Mouse (Mus musculus): ENCODE results near the gene Xrcc5. TPM values are rescaled to one million over a fixed set of nuclear protein-coding genes. Genes with fewer than 3 reads are reported as not detected.

The Xrcc5 gene
- polyA plus RNA-seq, 1 experiment from 2014 or later: 72.0 TPM

DNA sequence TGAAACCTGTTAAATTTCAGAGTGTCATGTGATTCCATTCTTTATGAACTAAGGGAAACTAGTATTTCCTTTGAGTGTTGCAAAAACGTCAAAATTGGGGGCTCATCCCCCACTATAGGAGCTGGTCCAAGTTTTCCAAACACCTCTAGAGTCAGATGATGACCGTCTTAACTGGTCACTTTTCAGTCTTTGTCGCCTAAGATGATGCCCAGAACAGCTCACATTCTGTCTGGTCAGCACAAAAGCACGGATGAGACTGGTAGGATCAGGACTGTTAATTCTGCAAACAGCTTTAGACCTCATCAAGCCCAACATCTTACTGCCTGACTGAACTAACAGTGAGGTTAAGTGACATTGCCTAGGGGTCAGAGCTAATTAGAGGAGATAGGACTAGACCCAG, 1.7 kb downstream of the Xrcc5 start:
- Histone ChIP-seq H3K4me1 (ENCODE audit: control insufficient read depth, insufficient read depth, low read length) (no peaks in the 10 kb centered on the region), H3K9me3 (ENCODE audit: control insufficient read depth, low read length) (no peaks in the 10 kb centered on the region), H3K27me3 (ENCODE audit: control insufficient read depth, insufficient read depth, low read length) (no peaks in the 10 kb centered on the region), H3K4me3 (ENCODE audit: low read length) (no peak overlapping the region), H3K36me3 (ENCODE audit: control insufficient read depth, insufficient read depth, low read length) (peaks cover 22% of the 10 kb centered on the region), H3K27ac (ENCODE audit: low read depth, low read length) (no peak overlapping the region), H3K4me2 (replicated peaks; ENCODE audit: low read depth, low read length) (no peak overlapping the region; the same call in 1 of the 2 replicates), H3K9ac (ENCODE audit: low read depth, low read length) (no peak overlapping the region; the same call in 1 of the 2 replicates)
- no peak for ATAC-seq (ENCODE audit: low FRiP score, low TSS enrichment)
- WGBS: 37% methylated on average over 4 of the region's 4 CpGs

DNA sequence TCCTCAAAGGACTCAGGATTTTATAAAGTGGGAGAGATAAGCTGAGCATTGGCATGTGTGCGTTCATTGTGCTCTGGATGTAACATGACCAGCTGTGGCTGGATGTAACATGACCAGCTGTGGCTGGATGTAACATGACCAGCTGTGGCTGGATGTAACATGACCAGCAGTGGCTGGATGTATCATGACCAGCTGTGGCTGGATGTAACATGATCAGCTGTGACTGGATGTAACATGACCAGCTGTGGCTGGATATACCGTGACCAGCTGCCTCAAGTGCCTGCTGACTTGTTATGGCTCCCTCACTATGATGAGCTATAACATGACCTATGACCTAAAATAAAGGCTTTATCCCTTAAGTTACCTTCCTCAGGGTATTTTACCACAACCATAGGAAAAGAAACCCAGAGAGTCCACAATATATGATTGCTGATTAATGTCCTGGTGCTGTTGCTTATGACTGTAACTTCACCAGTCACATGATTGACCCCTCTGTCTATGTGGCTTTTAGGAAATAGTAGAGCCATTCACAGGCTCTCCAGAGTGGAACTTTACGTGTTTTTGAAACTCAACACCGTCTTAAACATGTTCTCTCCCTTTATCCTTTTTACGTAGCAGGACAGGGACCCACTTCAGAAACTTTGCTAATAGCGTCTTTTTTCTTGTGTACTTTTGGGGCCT, 2.7 kb downstream of the Xrcc5 start:
- no peak for ATAC-seq (ENCODE audit: low FRiP score, low TSS enrichment)
- WGBS: 45% methylated on average over 6 of the region's 6 CpGs
- H3K27ac ChIP-seq (ENCODE audit: low read depth, low read length): peak overlapping the region; percentile 34; the same call in 1 of the 2 replicates
- H3K9me3 ChIP-seq (ENCODE audit: control insufficient read depth, low read length): no peaks in the 10 kb centered on the region
- H3K4me2 ChIP-seq (replicated peaks; ENCODE audit: low read depth, low read length): no peak overlapping the region
- H3K4me1 ChIP-seq (ENCODE audit: control insufficient read depth, insufficient read depth, low read length): no peaks in the 10 kb centered on the region
- peaks cover 24% of the 10 kb centered on the region for H3K36me3 ChIP-seq (ENCODE audit: control insufficient read depth, insufficient read depth, low read length)
- H3K27me3 ChIP-seq (ENCODE audit: control insufficient read depth, insufficient read depth, low read length): no peaks in the 10 kb centered on the region
- H3K4me3 ChIP-seq (ENCODE audit: low read length): no peak overlapping the region
- H3K9ac ChIP-seq (ENCODE audit: low read depth, low read length): no peak overlapping the region

DNA sequence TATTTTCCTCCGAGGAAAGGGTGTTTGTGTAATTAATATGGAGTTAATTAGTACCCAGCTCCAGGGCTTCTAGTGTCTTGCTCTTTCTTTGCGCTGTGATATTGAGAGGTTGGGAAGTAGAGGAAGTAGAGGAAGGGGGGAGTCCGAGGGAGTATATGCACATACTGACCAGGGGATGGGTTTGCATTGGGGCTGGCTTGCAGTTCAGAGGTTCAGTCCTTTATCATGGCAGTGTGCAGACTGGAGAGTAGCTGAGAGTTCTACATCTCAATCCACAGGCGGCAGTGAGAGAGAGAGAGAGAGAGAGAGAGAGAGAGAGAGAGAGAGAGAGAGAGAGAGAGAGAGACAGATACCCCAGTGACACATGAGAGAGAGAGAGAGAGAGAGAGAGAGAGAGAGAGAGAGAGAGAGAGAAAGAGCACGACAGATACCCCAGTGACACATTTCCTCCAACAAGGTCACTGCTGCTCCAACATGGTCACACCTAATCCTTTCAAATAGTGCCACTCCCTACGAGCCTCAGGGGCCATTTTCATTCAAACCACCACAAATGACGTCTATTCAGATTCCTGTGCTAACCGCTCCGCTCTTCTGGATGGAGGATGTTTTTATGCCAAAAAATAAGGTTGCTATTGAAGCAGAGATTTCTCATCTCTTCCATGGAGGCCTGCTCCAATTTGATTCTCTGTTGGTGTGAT, 5.6 kb downstream of the Xrcc5 start:
- H3K36me3 ChIP-seq (ENCODE audit: control insufficient read depth, insufficient read depth, low read length): peaks cover 45% of the 10 kb centered on the region
- 88% methylated on average over 9 of the region's 9 CpGs for WGBS

DNA sequence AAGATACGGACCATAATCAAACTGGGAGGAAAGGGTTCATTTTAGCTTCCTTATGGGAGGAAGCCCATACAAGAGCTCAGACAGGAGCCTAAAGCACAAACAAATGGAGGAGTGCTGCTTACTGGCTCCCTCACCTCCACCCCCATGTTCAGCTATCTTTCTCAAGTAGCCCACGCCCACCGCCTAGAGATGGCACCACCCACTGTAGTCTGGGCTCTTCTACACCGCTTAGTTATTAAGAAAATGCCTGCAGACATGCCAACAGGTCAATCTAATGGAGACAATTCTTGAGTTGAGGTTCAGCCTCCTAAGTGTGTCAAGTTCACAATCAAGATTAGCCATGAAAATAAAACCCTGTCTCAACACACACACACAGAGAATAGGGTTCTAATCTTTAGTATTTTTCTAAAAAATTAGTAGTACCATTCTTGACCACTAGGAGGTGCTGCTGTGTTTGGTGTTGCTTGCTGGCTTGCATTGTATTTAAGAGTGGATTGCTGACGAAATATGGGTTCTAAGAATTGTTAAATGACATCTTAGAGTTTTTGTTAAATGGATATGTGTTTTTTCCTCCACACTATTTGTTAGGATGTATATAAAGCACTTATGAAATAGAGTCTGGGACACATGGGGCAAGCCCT, 6.3 kb downstream of the Xrcc5 start:
- Histone ChIP-seq H3K9me3 (ENCODE audit: control insufficient read depth, low read length) (no peaks in the 10 kb centered on the region), H3K36me3 (ENCODE audit: control insufficient read depth, insufficient read depth, low read length) (peaks cover 47% of the 10 kb centered on the region), H3K27me3 (ENCODE audit: control insufficient read depth, insufficient read depth, low read length) (no peaks in the 10 kb centered on the region), H3K27ac (ENCODE audit: low read depth, low read length) (no peak overlapping the region), H3K4me3 (ENCODE audit: low read length) (no peak overlapping the region), H3K9ac (ENCODE audit: low read depth, low read length) (no peak overlapping the region), H3K4me2 (replicated peaks; ENCODE audit: low read depth, low read length) (no peak overlapping the region), H3K4me1 (ENCODE audit: control insufficient read depth, insufficient read depth, low read length) (no peaks in the 10 kb centered on the region)
- ATAC-seq (ENCODE audit: low FRiP score, low TSS enrichment): no peak
- WGBS: 82% methylated on average over 5 of the region's 5 CpGs

More for the DNA sequence above, 5.6 kb downstream of the Xrcc5 start:
- no peak overlapping the region for H3K4me2 ChIP-seq (replicated peaks; ENCODE audit: low read depth, low read length)
- no peak overlapping the region for H3K4me3 ChIP-seq (ENCODE audit: low read length)
- no peaks in the 10 kb centered on the region for H3K27me3 ChIP-seq (ENCODE audit: control insufficient read depth, insufficient read depth, low read length)
- no peaks in the 10 kb centered on the region for H3K4me1 ChIP-seq (ENCODE audit: control insufficient read depth, insufficient read depth, low read length)
- no peak overlapping the region for H3K27ac ChIP-seq (ENCODE audit: low read depth, low read length)
- no peaks in the 10 kb centered on the region for H3K9me3 ChIP-seq (ENCODE audit: control insufficient read depth, low read length)
- no peak overlapping the region for H3K9ac ChIP-seq (ENCODE audit: low read depth, low read length)
- no peak for ATAC-seq (ENCODE audit: low FRiP score, low TSS enrichment)

DNA sequence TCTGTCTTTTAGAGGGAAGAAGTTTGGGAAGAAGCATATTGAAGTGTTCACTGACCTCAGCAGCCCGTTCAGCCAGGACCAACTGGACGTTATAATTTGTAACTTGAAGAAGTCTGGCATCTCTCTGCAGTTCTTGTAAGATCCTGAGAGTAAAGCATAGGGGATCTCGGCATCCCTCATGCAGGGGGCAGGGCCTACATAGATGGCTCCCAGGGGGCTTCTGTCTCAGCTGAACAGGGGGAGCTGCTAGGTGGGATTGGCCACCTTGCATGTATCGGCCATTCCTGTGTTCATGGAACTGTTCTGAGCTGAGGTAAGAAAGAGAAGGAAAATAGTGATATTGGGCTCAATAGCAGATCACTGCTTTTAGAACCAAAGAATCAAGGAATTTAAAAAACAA, 8.2 kb downstream of the Xrcc5 start:
- no peak overlapping the region for H3K4me3 ChIP-seq (ENCODE audit: low read length)
- H3K9me3 ChIP-seq (ENCODE audit: control insufficient read depth, low read length): no peaks in the 10 kb centered on the region
- no peak overlapping the region for H3K27ac ChIP-seq (ENCODE audit: low read depth, low read length)
- no peaks in the 10 kb centered on the region for H3K4me1 ChIP-seq (ENCODE audit: control insufficient read depth, insufficient read depth, low read length)
- peaks cover 66% of the 10 kb centered on the region for H3K36me3 ChIP-seq (ENCODE audit: control insufficient read depth, insufficient read depth, low read length)
- WGBS: 86% methylated on average over 4 of the region's 4 CpGs
- H3K27me3 ChIP-seq (ENCODE audit: control insufficient read depth, insufficient read depth, low read length): no peaks in the 10 kb centered on the region
- H3K9ac ChIP-seq (ENCODE audit: low read depth, low read length): no peak overlapping the region
- ATAC-seq (ENCODE audit: low FRiP score, low TSS enrichment): no peak
- H3K4me2 ChIP-seq (replicated peaks; ENCODE audit: low read depth, low read length): no peak overlapping the region

DNA sequence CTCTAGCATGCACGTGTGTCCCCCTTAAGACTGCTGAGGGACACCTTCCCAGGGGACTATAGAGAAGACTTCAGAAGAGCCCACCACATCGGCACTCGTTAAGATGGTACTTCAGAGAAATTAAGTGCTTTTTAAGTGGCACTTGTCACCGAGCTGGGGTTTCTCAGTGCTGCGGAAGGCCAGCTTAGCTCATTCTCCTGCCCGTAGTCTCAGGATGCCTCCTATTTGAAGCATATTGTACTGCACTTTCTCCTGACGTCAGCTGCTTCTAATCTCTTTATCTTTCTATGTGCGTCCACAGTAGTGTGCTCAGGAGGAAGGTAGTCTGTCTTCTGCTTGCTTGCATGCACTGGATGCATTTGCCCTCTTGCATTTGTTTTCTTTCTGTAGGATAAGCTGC, 9.2 kb downstream of the Xrcc5 start:
- H3K27me3 ChIP-seq (ENCODE audit: control insufficient read depth, insufficient read depth, low read length): no peaks in the 10 kb centered on the region
- no peak for ATAC-seq (ENCODE audit: low FRiP score, low TSS enrichment)
- no peaks in the 10 kb centered on the region for H3K4me1 ChIP-seq (ENCODE audit: control insufficient read depth, insufficient read depth, low read length)
- H3K9ac ChIP-seq (ENCODE audit: low read depth, low read length): no peak overlapping the region
- peaks cover 71% of the 10 kb centered on the region for H3K36me3 ChIP-seq (ENCODE audit: control insufficient read depth, insufficient read depth, low read length)
- H3K4me2 ChIP-seq (replicated peaks; ENCODE audit: low read depth, low read length): no peak overlapping the region
- H3K4me3 ChIP-seq (ENCODE audit: low read length): no peak overlapping the region
- no peaks in the 10 kb centered on the region for H3K9me3 ChIP-seq (ENCODE audit: control insufficient read depth, low read length)
- no peak overlapping the region for H3K27ac ChIP-seq (ENCODE audit: low read depth, low read length)
- 69% methylated on average over 8 of the region's 8 CpGs for WGBS

DNA sequence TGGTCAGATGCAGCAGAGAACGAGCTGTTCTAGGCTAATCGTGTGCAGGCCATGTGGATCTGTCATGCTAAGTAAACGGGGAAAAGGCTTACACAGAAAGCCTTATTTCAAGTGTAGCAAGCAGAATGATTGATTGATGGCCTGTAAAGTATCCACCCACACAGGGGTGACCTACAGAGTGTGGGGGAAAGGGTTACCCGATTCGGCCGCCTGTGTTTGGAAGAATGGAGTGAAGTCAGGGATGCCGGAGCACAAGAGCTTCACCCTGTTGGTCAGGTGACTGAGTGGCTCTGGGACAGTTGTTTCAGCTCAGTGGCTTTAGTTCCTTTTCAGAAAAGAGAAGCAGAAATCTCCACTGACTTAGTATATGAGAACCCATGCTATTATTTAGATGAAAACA, 9.7 kb downstream of the Xrcc5 start:
- Histone ChIP-seq H3K4me3 (ENCODE audit: low read length) (no peak overlapping the region), H3K27ac (ENCODE audit: low read depth, low read length) (no peak overlapping the region), H3K9me3 (ENCODE audit: control insufficient read depth, low read length) (no peaks in the 10 kb centered on the region), H3K4me1 (ENCODE audit: control insufficient read depth, insufficient read depth, low read length) (no peaks in the 10 kb centered on the region), H3K27me3 (ENCODE audit: control insufficient read depth, insufficient read depth, low read length) (no peaks in the 10 kb centered on the region), H3K9ac (ENCODE audit: low read depth, low read length) (no peak overlapping the region), H3K4me2 (replicated peaks; ENCODE audit: low read depth, low read length) (no peak overlapping the region), H3K36me3 (ENCODE audit: control insufficient read depth, insufficient read depth, low read length) (peaks cover 66% of the 10 kb centered on the region)
- 32% methylated on average over 7 of the region's 7 CpGs for WGBS
- peak; percentile 71; the same call in 1 of the 2 replicates for ATAC-seq (ENCODE audit: low FRiP score, low TSS enrichment)

DNA sequence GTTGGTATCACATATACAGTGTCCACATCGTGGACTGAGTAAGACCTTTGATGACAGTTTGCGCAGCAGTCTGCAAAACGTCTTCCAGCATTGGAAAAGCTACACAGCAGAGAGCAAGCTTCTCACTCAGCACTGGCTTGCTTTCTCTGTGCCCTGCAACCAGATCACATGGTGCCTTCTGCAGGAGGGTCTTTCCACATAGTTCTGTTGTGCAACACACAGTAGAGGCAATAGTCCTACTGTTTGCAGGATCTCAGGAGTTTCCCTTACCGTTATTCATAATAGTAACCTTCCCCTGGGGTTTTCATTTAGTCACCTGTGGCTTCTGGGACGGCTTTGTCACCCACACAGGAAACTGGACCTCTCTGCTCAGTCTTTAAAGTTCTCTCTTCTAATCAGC, 13.5 kb downstream of the Xrcc5 start:
- H3K27ac ChIP-seq (ENCODE audit: low read depth, low read length): no peak overlapping the region
- WGBS: 92% methylated on average over 5 of the region's 5 CpGs
- H3K4me2 ChIP-seq (replicated peaks; ENCODE audit: low read depth, low read length): no peak overlapping the region
- H3K27me3 ChIP-seq (ENCODE audit: control insufficient read depth, insufficient read depth, low read length): no peaks in the 10 kb centered on the region
- H3K4me1 ChIP-seq (ENCODE audit: control insufficient read depth, insufficient read depth, low read length): no peaks in the 10 kb centered on the region
- peaks cover 60% of the 10 kb centered on the region for H3K36me3 ChIP-seq (ENCODE audit: control insufficient read depth, insufficient read depth, low read length)
- no peak overlapping the region for H3K4me3 ChIP-seq (ENCODE audit: low read length)
- ATAC-seq (ENCODE audit: low FRiP score, low TSS enrichment): no peak
- H3K9me3 ChIP-seq (ENCODE audit: control insufficient read depth, low read length): no peaks in the 10 kb centered on the region
- H3K9ac ChIP-seq (ENCODE audit: low read depth, low read length): no peak overlapping the region

DNA sequence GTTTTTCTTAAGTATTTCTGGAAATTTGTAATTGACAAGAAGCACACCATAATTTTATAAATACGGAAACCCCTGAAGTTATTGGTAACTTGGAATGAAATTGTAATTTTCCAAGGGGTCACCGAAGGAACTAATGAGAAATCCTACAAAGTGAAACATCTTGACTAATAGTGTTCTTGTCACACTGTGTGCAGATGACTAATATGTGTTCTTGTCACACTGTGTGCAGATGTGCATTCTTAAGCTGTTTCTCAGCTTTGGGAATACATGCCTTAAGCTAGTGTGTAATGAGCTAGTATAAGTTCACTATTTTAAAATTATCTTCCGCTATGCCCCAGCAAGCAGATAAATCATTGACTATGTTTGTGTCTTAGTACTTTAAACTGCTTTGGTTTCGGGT, 16.0 kb downstream of the Xrcc5 start:
- H3K9ac ChIP-seq (ENCODE audit: low read depth, low read length): no peak overlapping the region

More for the DNA sequence above, 16.0 kb downstream of the Xrcc5 start:
- WGBS: 86% methylated on average over 4 of the region's 4 CpGs
- Histone ChIP-seq H3K27me3 (ENCODE audit: control insufficient read depth, insufficient read depth, low read length) (no peaks in the 10 kb centered on the region), H3K4me2 (replicated peaks; ENCODE audit: low read depth, low read length) (no peak overlapping the region), H3K36me3 (ENCODE audit: control insufficient read depth, insufficient read depth, low read length) (peaks cover 65% of the 10 kb centered on the region), H3K4me3 (ENCODE audit: low read length) (no peak overlapping the region), H3K9me3 (ENCODE audit: control insufficient read depth, low read length) (no peaks in the 10 kb centered on the region), H3K27ac (ENCODE audit: low read depth, low read length) (no peak overlapping the region), H3K4me1 (ENCODE audit: control insufficient read depth, insufficient read depth, low read length) (no peaks in the 10 kb centered on the region)
- ATAC-seq (ENCODE audit: low FRiP score, low TSS enrichment): no peak

All from kidney, embryonic 14.5 days (tissue).